Mouse (Mus musculus) adrenal gland, postnatal 25 days (tissue): ENCODE measurements at regions not wholly inside any gene's neighbourhood (a gene's known extent, or its start where the extent isn't known, plus 50 kb on each side); places are given as distances from the start of the nearest gene placed in this dataset.

Experiments used
- DNase-seq: peaks from one replicate; pipeline ENCODE4 v3.0.0; 2021; ENCODE audit warnings: mixed read lengths

- DNase-seq = no peak
Measured at GRCm38 (mm10) chr1:98192671-98193070, 97.2 kb upstream of the Pam start.

- DNase-seq = no peak
Measured at GRCm38 (mm10) chr1:98192044-98192484, 96.6 kb upstream of the Pam start.

DNA sequence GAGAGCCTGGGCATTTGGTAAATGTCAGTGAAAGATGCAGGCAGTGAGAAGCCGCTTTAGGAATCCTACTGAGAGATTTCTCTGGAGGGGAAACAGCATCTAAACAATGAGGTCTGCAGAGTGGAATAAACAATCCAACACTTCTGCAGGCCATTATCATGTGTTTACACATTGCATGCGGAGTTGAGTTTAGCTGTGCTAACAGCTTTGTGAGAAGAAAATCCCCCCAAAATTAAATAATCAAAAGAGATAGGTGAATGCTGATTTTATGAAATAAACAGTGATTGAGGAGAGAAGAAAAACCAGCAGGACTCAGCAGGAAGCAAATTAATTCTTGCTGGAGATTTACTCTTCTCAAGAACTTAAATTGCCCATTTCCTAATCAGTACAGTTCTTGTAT is 95.9 kb upstream of the Pam start:
- no peak for DNase-seq

GRCm38 (mm10) chr1:98190741-98191140 is 95.3 kb upstream of the Pam start:
- no peak for DNase-seq

DNA sequence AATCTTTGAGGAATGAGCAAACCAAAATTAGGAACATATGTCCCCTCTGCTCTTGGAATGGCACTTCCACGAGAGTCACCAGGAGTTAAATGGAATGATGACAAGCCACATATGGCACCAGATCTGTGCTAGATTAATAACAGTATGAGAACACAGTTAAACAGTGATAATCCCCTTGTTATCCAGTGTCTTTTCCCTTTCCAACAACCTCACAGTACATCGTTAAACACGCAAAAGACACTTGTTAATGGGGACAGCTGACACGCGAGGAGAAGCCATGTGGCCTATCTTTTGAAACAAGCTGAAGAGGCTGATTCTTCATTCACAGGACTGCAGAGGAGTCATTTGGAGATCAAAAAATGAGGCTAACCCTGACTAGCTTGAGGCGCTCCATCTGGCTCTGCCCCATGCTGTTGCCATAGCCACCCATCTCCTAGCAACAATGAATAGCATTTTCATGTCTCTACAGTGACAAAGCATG is 94.6 kb upstream of the Pam start:
- no peak for DNase-seq

GRCm38 (mm10) chr1:98180372-98180771 is 84.9 kb upstream of the Pam start:
- DNase-seq = no peak

DNA sequence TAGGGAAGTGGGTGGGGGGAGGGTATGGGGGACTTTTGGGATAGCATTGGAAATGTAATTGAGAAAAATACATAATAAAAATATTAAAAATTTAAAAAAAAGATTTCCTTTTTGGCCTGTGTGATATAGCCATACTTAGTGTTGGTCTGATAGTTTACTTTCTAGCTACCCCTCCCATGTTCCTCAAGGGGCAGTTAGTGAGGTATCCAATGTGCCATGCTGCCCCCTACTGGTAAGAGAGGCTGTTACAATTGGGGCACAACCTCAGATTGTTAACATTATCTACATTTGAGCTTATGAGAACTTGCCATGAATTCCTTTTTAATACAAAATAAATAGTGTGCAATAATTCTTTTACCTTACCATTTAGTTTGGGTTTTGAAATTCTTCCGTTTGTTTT is 83.6 kb upstream of the Pam start:
- peak; percentile 62 for DNase-seq

DNA sequence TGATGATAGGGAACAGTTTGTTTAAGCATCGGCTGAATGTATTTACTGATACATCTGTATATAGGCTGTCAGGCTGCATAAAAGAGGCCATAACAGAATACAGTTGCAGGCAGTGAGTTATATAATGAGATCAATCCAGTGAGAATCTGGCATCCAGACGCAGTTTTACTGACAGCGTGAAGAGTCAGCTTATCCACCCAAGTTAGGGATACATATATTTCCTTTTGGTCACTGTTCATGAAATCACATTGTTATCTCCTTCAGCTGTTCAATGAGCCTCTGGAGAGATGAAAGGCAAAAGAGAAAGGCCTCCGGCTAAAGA is 79.3 kb upstream of the Pam start:
- no peak for DNase-seq

- no peak for DNase-seq
Measured at GRCm38 (mm10) chr1:98173907-98174810, 78.7 kb upstream of the Pam start.

DNA sequence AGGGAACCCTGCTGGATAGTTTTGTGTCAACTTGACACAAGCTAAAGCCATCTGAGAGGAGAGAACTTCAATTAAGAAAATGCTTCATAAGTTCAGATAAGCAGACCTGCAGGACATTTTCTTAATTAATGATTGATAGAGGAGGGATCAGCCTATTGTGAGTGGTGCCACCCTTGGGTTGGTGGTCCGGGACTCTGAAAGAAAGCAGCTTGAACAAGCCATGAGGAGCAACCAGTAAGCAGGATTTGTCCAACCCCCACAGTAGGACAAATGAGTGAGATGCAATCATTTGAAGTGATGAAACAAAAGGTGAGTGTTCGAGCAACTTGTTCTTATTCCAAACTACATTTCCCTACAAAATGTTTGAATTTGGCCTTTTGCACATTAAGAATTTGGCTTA is 78.0 kb upstream of the Pam start:
- DNase-seq = no peak

GRCm38 (mm10) chr1:98171291-98171690 is 75.8 kb upstream of the Pam start:
- DNase-seq = no peak

- DNase-seq = no peak
Measured at GRCm38 (mm10) chr1:98169352-98169751, 73.9 kb upstream of the Pam start.

- DNase-seq = no peak
Measured at GRCm38 (mm10) chr1:98167800-98168199, 72.4 kb upstream of the Pam start.

GRCm38 (mm10) chr1:98162639-98162927 is 67.1 kb upstream of the Pam start:
- no peak for DNase-seq

DNA sequence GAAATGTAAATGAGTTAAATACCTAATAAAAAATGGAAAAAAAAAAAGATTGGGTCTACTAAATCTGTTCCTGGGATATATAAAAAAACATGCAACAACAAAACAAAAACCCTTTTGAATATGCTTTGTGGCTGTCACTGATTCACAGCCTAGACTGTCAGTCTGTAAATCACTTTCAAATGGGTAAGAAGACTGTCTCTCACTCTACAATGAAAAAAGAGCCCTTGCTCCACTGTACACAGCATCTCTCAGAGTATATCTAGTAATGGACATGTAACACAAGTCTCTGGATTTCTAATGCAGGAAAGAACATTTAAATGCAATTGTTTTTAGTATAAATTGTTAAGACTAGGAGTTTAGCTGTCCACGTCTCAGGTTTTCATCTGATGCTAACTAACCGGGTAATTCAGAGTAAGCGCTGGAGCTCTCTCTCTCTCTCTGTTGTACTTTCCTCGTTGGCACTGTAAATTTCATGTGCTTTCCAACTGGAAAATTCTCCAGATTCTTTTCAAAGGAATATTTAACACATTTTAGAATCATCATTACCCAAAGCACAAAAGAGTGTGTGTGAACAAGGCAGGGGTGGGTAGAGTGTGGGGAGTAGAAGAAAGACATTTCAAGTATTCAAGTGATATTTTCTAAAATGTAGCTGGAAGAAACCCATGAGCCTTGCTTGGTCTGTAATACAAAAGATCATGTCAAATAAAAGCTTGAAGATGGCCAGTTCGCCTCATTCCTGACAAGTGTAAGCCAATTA is 66.6 kb upstream of the Pam start:
- DNase-seq = no peak

DNA sequence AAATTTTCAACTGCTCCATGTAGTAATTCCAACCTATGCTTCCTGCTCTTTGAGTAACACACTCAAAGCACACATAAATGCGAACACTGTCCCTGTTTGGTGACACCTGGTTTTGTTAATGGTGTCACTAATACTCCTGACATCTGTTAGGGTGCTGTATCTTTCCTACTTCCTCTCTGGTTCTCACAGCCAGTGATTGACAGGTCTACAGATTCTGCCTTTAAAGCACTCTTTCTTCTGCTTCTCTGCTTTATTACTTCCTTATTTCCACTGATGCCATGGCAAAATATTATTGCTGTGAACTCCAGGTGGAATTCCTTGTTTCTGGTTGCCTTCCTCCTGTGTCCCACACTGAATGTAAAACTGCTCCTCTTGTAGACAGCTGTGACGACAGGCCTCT is 63.5 kb upstream of the Pam start:
- DNase-seq = no peak

DNA sequence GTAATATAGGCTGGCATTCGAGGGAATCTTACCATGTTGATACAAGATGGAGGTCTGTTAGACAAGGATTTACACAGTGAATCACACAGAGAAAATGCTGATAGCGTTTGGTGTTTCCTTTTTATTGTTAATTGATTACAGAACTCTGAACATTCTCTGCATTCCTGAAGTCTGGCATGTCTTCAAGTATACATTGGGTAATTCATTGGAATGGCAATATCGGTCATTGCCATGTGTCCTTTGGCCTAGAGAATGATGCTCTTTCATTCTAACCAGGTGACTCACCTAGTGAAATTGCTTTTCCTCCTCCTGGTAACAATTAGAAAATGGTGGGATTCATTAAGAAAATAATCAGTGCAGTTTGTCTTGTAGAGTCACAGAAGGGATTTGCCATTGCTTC is 51.9 kb upstream of the Pam start:
- DNase-seq = no peak
